Mouse (Mus musculus) heart, adult 2 months (tissue): Measurements from ENCODE around the gene Ntmt1.

ENCODE experiments used
- CTCF ChIP-seq: fragments of 200-600 bp; IDR thresholded peaks from 2 replicates; pipeline ENCODE4 v1.8.1; 2022; ENCODE audit warnings: antibody characterized with exemption, mild to moderate bottlenecking, moderate library complexity
- POLR2A ChIP-seq: fragments of 200-500 bp; IDR thresholded peaks from 2 replicates; pipeline ENCODE4 v1.6.1; 2011; ENCODE audit warnings: mild to moderate bottlenecking, low read depth, low read length, control low read depth; ENCODE audit not compliant: insufficient read depth

DNA sequence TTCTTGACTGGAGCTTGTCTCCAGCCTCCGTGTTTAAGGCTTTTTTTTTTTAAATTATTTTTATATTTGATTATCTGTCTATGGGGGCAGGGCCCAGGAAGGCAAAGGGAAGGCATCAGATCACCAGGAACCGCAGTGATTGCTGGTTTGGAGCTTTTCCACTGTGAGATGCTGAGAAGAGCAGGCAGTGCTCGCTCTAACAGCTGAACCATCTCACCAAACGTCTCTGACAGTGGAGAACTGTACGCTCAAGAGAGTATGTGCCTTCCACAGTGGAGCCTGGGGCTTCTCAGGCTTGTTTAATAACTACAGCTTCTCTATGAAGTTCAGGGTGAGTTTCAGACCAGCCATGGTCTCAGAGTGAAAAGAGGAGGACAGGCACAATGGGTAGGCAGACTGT, 1.9 kb downstream of the Ntmt1 start:
- TF ChIP-seq CTCF (no peak), POLR2A (no peak)
